Mouse (Mus musculus) ES-Bruce4 (cell line): ENCODE data around the gene Etnk1.

Source experiments
- CTCF ChIP-seq: IDR thresholded peaks from one replicate; pipeline ENCODE4 v1.8.1; 2011; ENCODE audit warnings: low read depth, low read length
- EP300 ChIP-seq: IDR thresholded peaks from 2 replicates; pipeline ENCODE4 v1.6.1; 2011; ENCODE audit warnings: low read depth, low read length; ENCODE audit not compliant: insufficient read depth
- POLR2A ChIP-seq: IDR thresholded peaks from one replicate; pipeline ENCODE4 v1.8.1; 2011; ENCODE audit warnings: low read length; ENCODE audit not compliant: insufficient read depth

DNA sequence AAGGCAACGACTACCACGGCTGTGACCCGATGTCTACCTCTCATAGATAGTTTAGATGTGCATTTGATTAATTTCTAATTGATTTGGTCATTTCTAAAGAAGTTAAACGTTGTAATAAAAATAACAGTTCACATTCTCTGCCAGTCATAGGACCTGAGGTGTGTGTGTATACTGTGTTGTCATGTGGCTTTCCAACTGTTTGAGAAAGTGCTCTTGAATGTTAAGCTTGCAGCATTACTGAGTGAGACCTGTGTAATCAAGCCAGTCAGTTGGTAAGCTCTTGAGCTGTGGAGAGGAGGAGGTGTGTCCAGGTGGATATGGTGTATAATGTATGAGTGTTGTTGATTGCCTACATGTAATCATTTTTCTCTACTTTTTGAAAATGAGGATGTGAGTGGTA, 12.2 kb downstream of the Etnk1 start:
- TF ChIP-seq POLR2A, result no peak
- no peak for TF ChIP-seq CTCF
- no peak for TF ChIP-seq EP300
